Mouse (Mus musculus) MEL (cell line): ENCODE measurements at regions not wholly inside any gene's neighbourhood (a gene's known extent, or its start where the extent isn't known, plus 50 kb on each side); places are given as distances from the start of the nearest gene placed in this dataset.

Experiments
- DNase-seq: peaks from one replicate; pipeline ENCODE4 v3.0.0; 2011; ENCODE audit warnings: low read depth, low spot score
- H3K27ac ChIP-seq: 2 replicates; pipeline ENCODE4 v1.5.1; 2012; ENCODE audit warnings: low read depth, mild to moderate bottlenecking, control low read depth, low read length, moderate library complexity; ENCODE audit not compliant: control insufficient read depth
- H3K27me3 ChIP-seq, 2 experiments: fragments of 150-350 bp in 1 of 2; sonication (generic) in 1 of 2; 2 replicates each; pipeline ENCODE4 v1.6.1; 2012; ENCODE audit warnings: low read length in 2 of 2, mild to moderate bottlenecking in 2 of 2, improper control_type of control experiment in 1 of 2, moderate library complexity in 1 of 2; ENCODE audit not compliant: insufficient read depth in 2 of 2, control insufficient read depth in 1 of 2
- H3K36me3 ChIP-seq, 2 experiments: 2 replicates each; pipeline ENCODE4 v1.6.1; 2012 to 2014; ENCODE audit warnings: low read length in 2 of 2, improper control_type of control experiment in 1 of 2, inconsistent platforms in 1 of 2, mild to moderate bottlenecking in 1 of 2; ENCODE audit not compliant: insufficient read depth in 2 of 2, control insufficient read depth in 1 of 2
- H3K4me1 ChIP-seq, 2 experiments: fragments of 150-350 bp in 1 of 2; sonication (generic) in 1 of 2; 2 replicates each; pipeline ENCODE4 v1.6.1; 2012; ENCODE audit warnings: low read length in 2 of 2, improper control_type of control experiment in 1 of 2, mild to moderate bottlenecking in 1 of 2; ENCODE audit not compliant: insufficient read depth in 2 of 2, control insufficient read depth in 1 of 2
- H3K4me3 ChIP-seq, 2 experiments: fragments of 150-350 bp in 1 of 2; sonication (generic) in 1 of 2; 2 replicates each; pipeline ENCODE4 v1.5.1; 2012; ENCODE audit warnings: low read depth in 2 of 2, low read length in 2 of 2, mild to moderate bottlenecking in 2 of 2, moderate library complexity in 2 of 2, control low read depth in 1 of 2, improper control_type of control experiment in 1 of 2; ENCODE audit not compliant: control insufficient read depth in 1 of 2, insufficient read depth in 1 of 2
- H3K79me2 ChIP-seq: 2 replicates; pipeline ENCODE4 v1.6.1; 2012; ENCODE audit warnings: mild to moderate bottlenecking, low read length, moderate library complexity; ENCODE audit not compliant: control insufficient read depth, poor library complexity, insufficient read depth
- H3K9ac ChIP-seq: 2 replicates; pipeline ENCODE4 v1.6.1; 2012; ENCODE audit warnings: low read depth, mild to moderate bottlenecking, control low read depth, low read length, moderate library complexity; ENCODE audit not compliant: control insufficient read depth, poor library complexity, severe bottlenecking
- H3K9me3 ChIP-seq: fragments of 150-350 bp; sonication (generic); replicated peaks from 2 replicates; pipeline ENCODE4 v1.6.1; 2012; ENCODE audit warnings: mild to moderate bottlenecking, low read length, improper control_type of control experiment, moderate library complexity; ENCODE audit not compliant: insufficient read depth
- CHD1 ChIP-seq: IDR thresholded peaks from 2 replicates; pipeline ENCODE4 v1.6.1; 2012; ENCODE audit warnings: low read depth, mild to moderate bottlenecking, inconsistent platforms, low read length, improper control_type of control experiment
- CHD2 ChIP-seq: IDR thresholded peaks from 2 replicates; pipeline ENCODE4 v1.6.1; 2011; ENCODE audit warnings: low read length, improper control_type of control experiment
- GABPA ChIP-seq: IDR thresholded peaks from 2 replicates; pipeline ENCODE4 v1.6.1; 2012; ENCODE audit warnings: low read depth, mild to moderate bottlenecking, inconsistent platforms, low read length, improper control_type of control experiment, moderate library complexity
- HCFC1 ChIP-seq: IDR thresholded peaks from 2 replicates; pipeline ENCODE4 v1.6.1; 2012; ENCODE audit warnings: low read depth, mild to moderate bottlenecking, inconsistent platforms, low read length, improper control_type of control experiment, moderate library complexity
- JUND ChIP-seq: IDR thresholded peaks from 2 replicates; pipeline ENCODE4 v1.6.1; 2011; ENCODE audit warnings: low read depth, mild to moderate bottlenecking, improper control_type of control experiment, low read length
- MAZ ChIP-seq: IDR thresholded peaks from 2 replicates; pipeline ENCODE4 v1.6.1; 2012; ENCODE audit warnings: low read depth, mild to moderate bottlenecking, inconsistent platforms, low read length, improper control_type of control experiment
- MXI1 ChIP-seq: IDR thresholded peaks from 2 replicates; pipeline ENCODE4 v1.6.1; 2011; ENCODE audit warnings: mild to moderate bottlenecking, low read depth, low read length, improper control_type of control experiment
- MYB ChIP-seq: IDR thresholded peaks from 2 replicates; pipeline ENCODE4 v1.6.1; 2011; ENCODE audit warnings: mild to moderate bottlenecking, low read depth, low read length, improper control_type of control experiment
- NRF1 ChIP-seq: IDR thresholded peaks from 2 replicates; pipeline ENCODE4 v1.6.1; 2014; ENCODE audit warnings: low read depth, mild to moderate bottlenecking, inconsistent platforms, low read length, improper control_type of control experiment, moderate library complexity; ENCODE audit not compliant: poor library complexity, insufficient read depth, severe bottlenecking
- POLR2A ChIP-seq, 2 experiments: IDR thresholded peaks; 2 replicates each; pipeline ENCODE4 v1.6.1; 2011 to 2012; ENCODE audit warnings: low read length in 2 of 2, mild to moderate bottlenecking in 2 of 2, control low read depth in 1 of 2, improper control_type of control experiment in 1 of 2, low read depth in 1 of 2, moderate library complexity in 1 of 2; ENCODE audit not compliant: control insufficient read depth in 1 of 2, insufficient read depth in 1 of 2, poor library complexity in 1 of 2
- RCOR1 ChIP-seq: IDR thresholded peaks from 2 replicates; pipeline ENCODE4 v1.6.1; 2012; ENCODE audit warnings: low read depth, mild to moderate bottlenecking, inconsistent platforms, low read length, improper control_type of control experiment
- SIN3A ChIP-seq: IDR thresholded peaks from 2 replicates; pipeline ENCODE4 v1.6.1; 2012; ENCODE audit warnings: low read length, improper control_type of control experiment, inconsistent platforms
- SMC3 ChIP-seq: IDR thresholded peaks from 2 replicates; pipeline ENCODE4 v1.6.1; 2011; ENCODE audit warnings: low read depth, low read length, improper control_type of control experiment
- TAL1 ChIP-seq: IDR thresholded peaks from 2 replicates; pipeline ENCODE4 v1.6.1; 2012; ENCODE audit warnings: mild to moderate bottlenecking, inconsistent platforms, low read length, moderate library complexity, mixed read lengths
- TBP ChIP-seq: IDR thresholded peaks from 2 replicates; pipeline ENCODE4 v1.8.0; 2011; ENCODE audit warnings: low read depth, low read length, improper control_type of control experiment
- TCF12 ChIP-seq: IDR thresholded peaks from 2 replicates; pipeline ENCODE4 v1.6.1; 2014; ENCODE audit warnings: low read depth, mild to moderate bottlenecking, inconsistent platforms, low read length, improper control_type of control experiment, moderate library complexity
- USF1 ChIP-seq: IDR thresholded peaks from 2 replicates; pipeline ENCODE4 v1.6.1; 2014; ENCODE audit warnings: low read depth, mild to moderate bottlenecking, inconsistent platforms, low read length, improper control_type of control experiment, moderate library complexity
- ZMIZ1 ChIP-seq: IDR thresholded peaks from 2 replicates; pipeline ENCODE4 v1.6.1; 2012; ENCODE audit warnings: low read depth, mild to moderate bottlenecking, inconsistent platforms, low read length, improper control_type of control experiment, moderate library complexity

GRCm38 (mm10) chr15:37063781-37064383 is 56.3 kb upstream of the Zfp706 start:
- Histone ChIP-seq H3K79me2 (no peaks in the 10 kb centered on the region), H3K9me3 (no peaks in the 10 kb centered on the region), H3K4me3 (no peak overlapping the region), H3K27ac (no peak overlapping the region)
- DNase-seq = no peak
- TF ChIP-seq MYB (no peak), TAL1 (no peak), SIN3A (no peak)
- TF ChIP-seq, all 39 proteins: peak for 0
- Histone ChIP-seq H3K9ac (no peak overlapping the region), H3K4me1 (peaks cover 0 to 9% of the 10 kb centered on the region in 2 experiments; a peak in 1 of 4 replicates), H3K27me3 (no peaks in the 10 kb centered on the region), H3K36me3 (peaks cover 0 to 3% of the 10 kb centered on the region in 2 experiments; a peak in 2 of 4 replicates)

- H3K27ac ChIP-seq = no peak overlapping the region
- H3K9ac ChIP-seq = no peak overlapping the region
- TF ChIP-seq NRF1 (no peak), USF1 (no peak), POLR2A (IDR thresholded peaks at IDR 0.05; ENCODE audit: control insufficient read depth in 1 of 2, insufficient read depth in 1 of 2, low read depth in 1 of 2, low read length in 2 of 2, poor library complexity in 1 of 2) (no peak), RCOR1 (no peak), GABPA (no peak), MAZ (no peak), HCFC1 (no peak), JUND (no peak), TCF12 (no peak), MXI1 (no peak), TBP (no peak), ZMIZ1 (no peak), CHD1 (no peak), CHD2 (no peak), SMC3 (no peak)
- TF ChIP-seq, all 39 proteins: peak for 0
- H3K4me1 ChIP-seq = peaks cover 0 to 9% of the 10 kb centered on the region in 2 experiments; a peak in 1 of 4 replicates
- peaks cover 0 to 3% of the 10 kb centered on the region in 2 experiments; a peak in 2 of 4 replicates for H3K36me3 ChIP-seq
- no peaks in the 10 kb centered on the region for H3K79me2 ChIP-seq
- no peak for DNase-seq
- H3K9me3 ChIP-seq = no peaks in the 10 kb centered on the region
- no peaks in the 10 kb centered on the region for H3K27me3 ChIP-seq
- H3K4me3 ChIP-seq = no peak overlapping the region
Observed at GRCm38 (mm10) chr15:37062585-37062984, 55.0 kb upstream of the Zfp706 start.
